Mouse (Mus musculus): Measurements from ENCODE around the gene Gltp.

Gene Gltp

GRCm38 (mm10) chr5:114658255-114658654 is 32.5 kb downstream of the Gltp start, which contains the start of gene Trpv4:
Trpv4 (minus strand) TSS chr5:114658421.
- DNase-seq, result no peak

DNA sequence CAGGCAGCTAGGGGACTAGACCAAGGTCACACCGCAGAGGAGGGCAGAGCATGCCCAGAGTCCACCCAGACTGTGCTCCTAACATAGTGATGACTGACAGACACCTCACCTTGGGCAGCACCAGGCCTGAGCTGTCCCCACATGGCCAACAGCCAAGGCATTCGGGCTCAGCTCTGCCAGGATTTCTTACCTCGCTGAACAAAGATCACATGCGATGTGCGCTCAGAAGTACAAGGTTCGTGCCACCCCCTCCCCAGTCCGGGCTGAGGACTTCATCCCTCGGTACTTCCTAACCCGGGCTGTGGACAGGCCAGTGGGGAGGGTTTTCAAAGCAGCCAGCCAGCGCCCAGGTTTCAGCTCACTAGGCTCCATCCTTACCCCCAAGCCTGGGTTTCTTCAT is 33.4 kb downstream of the Gltp start:
- no peak for DNase-seq

DNA sequence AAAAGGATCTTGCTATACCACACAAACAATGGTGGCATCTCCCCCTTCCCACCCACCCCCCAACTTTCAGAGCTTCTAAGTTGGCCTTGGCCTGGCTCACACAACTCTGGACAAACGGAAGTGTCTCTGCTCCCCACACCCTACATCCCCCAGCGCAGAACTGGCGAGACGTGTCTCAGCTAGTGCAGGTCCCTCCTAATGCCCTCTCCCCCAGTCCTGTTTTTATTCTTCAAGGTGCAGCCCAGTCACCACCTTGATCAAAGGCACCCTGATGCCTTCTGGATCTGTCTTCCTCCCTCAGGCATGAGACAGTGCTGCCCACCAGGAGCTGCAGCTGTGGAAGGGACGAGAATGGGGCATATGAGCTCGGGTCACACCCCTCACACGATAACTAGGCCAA is 34.5 kb downstream of the Gltp start:
- DNase-seq, result no peak

GRCm38 (mm10) chr5:114655721-114656120 is 35.1 kb downstream of the Gltp start:
- DNase-seq, result no peak

GRCm38 (mm10) chr5:114653656-114654437 is 36.9 kb downstream of the Gltp start:
- DNase-seq, result no peak

GRCm38 (mm10) chr5:114651449-114651848 is 39.3 kb downstream of the Gltp start:
- no peak for DNase-seq

- no peak for DNase-seq
Observed at GRCm38 (mm10) chr5:114651002-114651401, 39.8 kb downstream of the Gltp start.

GRCm38 (mm10) chr5:114648728-114649311 is 42.0 kb downstream of the Gltp start:
- no peak for DNase-seq

DNA sequence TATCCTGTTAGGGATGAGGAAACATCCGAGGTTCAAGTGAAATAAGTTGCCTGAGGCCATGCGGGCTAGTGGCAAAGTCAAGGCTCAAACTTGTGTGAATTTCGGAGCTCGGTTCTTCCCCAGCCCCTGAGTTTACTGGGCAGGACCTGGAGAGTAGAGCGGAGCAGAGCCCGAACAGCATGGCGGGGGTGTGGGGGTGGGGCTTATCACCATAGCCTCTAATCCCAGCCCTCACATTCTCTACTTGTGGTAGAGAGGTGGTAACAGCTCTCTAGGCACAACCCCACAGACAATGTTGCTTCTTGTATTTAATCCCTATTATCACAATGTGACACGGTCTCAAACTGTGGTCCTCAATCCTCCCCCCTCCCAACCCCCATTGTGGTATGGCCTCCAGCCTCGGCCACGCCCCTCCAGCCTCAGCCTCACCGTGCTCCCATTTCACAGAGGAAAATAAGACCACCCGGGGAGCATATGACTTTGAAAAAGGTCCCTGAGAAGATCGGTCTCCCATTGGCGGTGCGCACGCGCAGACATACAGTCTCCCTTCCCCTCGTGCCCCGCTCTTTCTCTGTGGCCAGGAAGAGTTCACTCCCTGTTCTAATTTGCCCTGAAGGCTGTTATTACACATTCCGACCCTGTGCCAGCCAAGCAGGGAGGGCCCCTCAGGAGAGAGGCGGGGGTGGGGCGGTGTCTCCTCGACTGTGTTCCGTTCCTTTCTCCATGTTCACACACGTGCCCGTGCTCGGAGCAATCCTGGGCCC is 43.4 kb downstream of the Gltp start:
- DNase-seq, result no peak

DNA sequence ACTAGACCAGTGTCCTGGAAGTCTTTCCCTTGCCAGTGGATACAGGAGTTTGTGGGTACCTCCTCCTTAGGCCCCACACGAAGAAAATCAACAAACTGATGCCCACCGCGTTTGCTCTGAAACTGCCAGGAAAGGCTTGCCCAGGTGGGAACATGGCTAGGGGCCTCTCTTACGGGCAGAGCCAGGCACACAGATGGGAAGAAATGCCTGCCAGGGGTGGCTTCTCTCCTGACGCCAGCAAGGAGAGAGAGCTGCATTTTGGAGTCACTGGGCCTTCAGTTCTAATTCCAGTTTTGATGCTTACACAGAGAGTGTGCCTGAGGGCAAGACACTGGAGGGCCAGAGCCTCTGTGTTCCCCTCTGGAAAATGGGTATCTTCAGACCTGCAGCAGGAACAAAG is 44.9 kb downstream of the Gltp start:
- DNase-seq, result no peak

DNA sequence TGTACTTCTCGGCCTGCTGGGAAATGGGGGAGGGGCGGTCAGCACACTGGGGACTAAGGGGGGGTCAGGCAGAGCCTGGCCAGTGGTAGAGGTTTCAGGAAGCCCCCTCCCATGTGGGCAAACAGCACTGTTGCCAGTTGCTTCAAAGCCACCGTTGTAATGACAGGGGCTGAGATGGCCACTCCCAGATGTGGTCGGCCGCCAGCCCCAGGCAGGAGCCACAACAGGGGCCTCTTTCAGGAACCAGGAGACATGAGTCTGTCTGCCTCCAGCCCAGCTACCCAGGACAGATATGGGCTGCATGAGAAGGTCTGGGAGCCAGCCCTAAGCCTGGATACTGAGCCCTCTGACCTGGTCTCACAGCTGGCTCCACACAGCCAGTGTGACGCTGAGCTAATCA is 45.9 kb downstream of the Gltp start:
- no peak for DNase-seq

- DNase-seq, result no peak
Observed at GRCm38 (mm10) chr5:114640809-114641208, 50.0 kb downstream of the Gltp start.

DNA sequence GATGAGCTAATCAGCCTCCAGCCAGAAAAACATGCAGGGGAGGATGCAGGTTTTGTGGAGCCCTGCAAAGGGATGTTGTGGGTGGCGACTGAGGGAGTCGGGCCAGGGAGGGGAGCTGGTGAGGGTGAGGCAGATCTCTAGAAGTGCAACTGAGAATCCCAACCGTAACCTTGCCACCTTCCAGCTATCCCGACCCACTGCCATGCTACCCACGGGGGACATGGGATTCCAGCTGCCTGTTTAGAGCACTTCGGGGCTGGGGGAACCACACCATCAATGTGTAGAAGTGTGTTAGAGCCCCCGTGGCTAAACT is 51.2 kb downstream of the Gltp start:
- no peak for DNase-seq

GRCm38 (mm10) chr5:114638769-114639644 is 51.8 kb downstream of the Gltp start:
- DNase-seq, result peak; percentile 74

DNA sequence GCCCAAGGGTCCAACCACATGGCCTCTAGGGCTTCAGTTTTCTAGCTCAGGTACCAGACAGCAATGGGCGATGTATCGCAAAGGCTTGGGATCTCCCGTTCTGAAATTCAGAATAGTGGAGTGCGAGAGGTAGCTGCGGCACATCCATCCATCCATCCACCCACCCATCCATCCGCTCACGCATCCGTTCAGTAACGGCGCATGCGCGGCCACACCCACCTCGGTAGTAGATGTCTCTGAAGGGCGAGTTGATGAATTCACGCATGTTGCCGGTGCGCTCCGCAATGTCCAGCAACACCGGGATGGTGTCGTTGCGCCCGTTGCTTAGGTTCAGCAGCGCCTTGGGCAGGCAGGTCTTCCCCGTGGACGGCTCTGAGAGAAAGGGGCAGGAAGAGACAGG is 54.7 kb downstream of the Gltp start:
- DNase-seq, result no peak

DNA sequence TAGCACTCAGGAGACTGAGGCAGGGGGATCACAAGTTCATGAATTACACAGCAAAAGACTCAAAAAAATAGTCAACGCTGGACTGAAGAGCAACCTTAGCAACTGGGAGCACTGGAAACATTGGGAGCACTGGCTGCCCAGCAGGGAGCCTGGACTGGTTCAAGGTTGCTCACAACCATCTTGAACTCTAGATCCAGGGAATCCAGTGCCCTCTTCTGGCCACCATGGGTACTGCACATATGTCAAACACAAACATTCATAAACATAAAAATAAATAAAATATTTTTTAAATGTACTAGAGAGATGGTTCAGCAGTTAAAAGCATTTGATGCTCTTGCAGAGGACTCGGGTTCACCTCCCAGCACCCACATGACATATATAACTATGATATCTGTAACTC is 59.4 kb downstream of the Gltp start:
- DNase-seq, result no peak

GRCm38 (mm10) chr5:114625590-114625989 is 65.2 kb downstream of the Gltp start:
- no peak for DNase-seq

DNA sequence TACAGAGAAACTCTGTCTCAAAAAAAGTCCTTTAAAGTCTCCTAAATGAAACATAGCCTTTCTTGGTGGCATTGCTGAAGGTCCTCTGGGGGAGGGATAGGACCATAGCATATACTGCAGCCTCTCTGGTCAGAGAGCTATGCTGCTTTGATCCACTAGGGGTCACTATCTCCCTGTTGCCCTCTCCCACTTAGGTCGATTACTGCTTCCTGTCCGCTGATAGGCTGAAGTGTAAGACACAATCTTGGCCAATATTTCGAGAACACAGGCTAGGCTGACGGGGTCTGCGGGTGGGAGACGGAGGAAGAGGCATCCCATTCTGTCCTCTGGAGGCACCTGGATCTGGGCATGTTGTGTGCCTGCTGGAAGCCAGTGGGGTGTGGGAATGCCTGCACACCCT is 70.5 kb downstream of the Gltp start:
- no peak for DNase-seq
